Mouse (Mus musculus) kidney, adult 2 months (tissue): Measurements from ENCODE around the gene Gch1.

Experiments used
- CTCF ChIP-seq: fragments of 200-500 bp; conservative IDR thresholded peaks from 2 replicates; pipeline ENCODE4 v1.5.1; 2011; ENCODE audit warnings: low read depth, mild to moderate bottlenecking, control low read depth, low read length, moderate library complexity, mixed read lengths; ENCODE audit not compliant: insufficient read depth, insufficient read length
- POLR2A ChIP-seq: fragments of 200-500 bp; IDR thresholded peaks from one replicate; pipeline ENCODE4 v1.6.1; 2011; ENCODE audit warnings: low read depth, low read length, control low read depth

GRCm38 (mm10) chr14:47220231-47221025 is 31.2 kb upstream of the Gch1 start:
- TF ChIP-seq POLR2A (no peak), CTCF (no peak)
